In the genomic region with DNA sequence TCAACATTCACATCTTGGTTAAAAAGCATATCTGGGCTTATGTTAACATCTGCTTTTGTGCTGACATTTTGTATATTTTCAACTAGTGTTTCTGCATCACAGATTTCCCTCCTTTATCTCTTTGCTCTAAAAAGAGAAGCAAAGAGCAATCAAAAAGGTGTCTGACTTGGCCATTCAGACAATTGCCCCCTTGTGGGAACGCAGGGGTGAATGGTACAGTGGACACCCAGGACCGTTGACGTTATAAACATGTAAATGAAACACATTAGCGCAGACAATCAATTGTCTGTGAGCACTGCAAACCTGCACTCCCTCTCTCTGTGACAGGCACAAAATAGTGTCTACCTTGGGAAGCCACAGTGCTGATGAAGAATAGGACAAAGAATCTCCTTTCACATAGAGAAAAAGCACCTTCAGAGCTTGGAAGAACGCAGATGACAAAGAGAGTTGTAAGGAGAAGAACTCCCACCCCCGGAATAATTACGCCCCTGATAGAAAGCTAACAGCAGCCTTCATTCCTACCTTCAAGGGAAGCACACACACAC, we compare ENCODE assay signal across 9 mouse cellular contexts. TPM values are rescaled to one million over a fixed set of nuclear protein-coding genes. Genes with fewer than 3 reads are reported as not detected.
DNase-seq lines count a peak whose midpoint lies in the region; ATAC-seq lines count a peak whose summit lies in the region.
"Had no signal": no experiment of that assay in that cellular context is flagged by ENCODE, and none has a peak within 500 bp of the region (broad histone marks: within the 10 kb centered on the region; RNA-seq: fewer than 3 reads in every experiment).

No protein-coding gene starts in this region.

- H3K4me1 ChIP-seq in kidney, embryonic 16.5 days (ENCODE audit: insufficient read depth, low read length) = peaks cover 47% of the 10 kb centered on the region; the same call in 1 of the 2 replicates
- peaks cover 9% of the 10 kb centered on the region for H3K4me1 ChIP-seq in brown adipose tissue, adult 24 weeks (ENCODE audit: control insufficient read depth, insufficient read depth, insufficient read length, low read length)
- peaks cover 68% of the 10 kb centered on the region for H3K4me1 ChIP-seq in heart, embryonic 16.5 days (ENCODE audit: control insufficient read depth, insufficient read depth, low read length)
- H3K4me1 ChIP-seq in midbrain, embryonic 13.5 days (replicated peaks) = peaks cover 90% of the 10 kb centered on the region

- 0 out of 2 replicates have a peak overlapping the region, but pooled peaks have one; percentile 2 for H3K4me3 ChIP-seq in kidney, embryonic 16.5 days (ENCODE audit: low read length)
- peak overlapping the region; percentile 7; the same call in 1 of the 2 replicates for H3K4me3 ChIP-seq in brown adipose tissue, adult 24 weeks (ENCODE audit: insufficient read depth, low read depth, low read length)
- H3K4me3 ChIP-seq in heart, embryonic 16.5 days (ENCODE audit: low read length) = no peak overlapping the region
- peak overlapping the region; percentile 22 for H3K4me3 ChIP-seq in midbrain, embryonic 13.5 days (replicated peaks)

- H3K9ac ChIP-seq in kidney, embryonic 16.5 days (replicated peaks; ENCODE audit: low read length) = peak overlapping the region; percentile 41; the same call in 1 of the 2 replicates
- peak overlapping the region; percentile 26; the same call in 1 of the 2 replicates for H3K9ac ChIP-seq in heart, embryonic 16.5 days (ENCODE audit: low read length)
- H3K9ac ChIP-seq in midbrain, embryonic 13.5 days (replicated peaks) = peak overlapping the region; percentile 51
- H3K9ac ChIP-seq: liver, embryonic 14.5 days had no signal

- H3K4me2 ChIP-seq in kidney, embryonic 16.5 days (replicated peaks; ENCODE audit: low read depth, low read length) = peak overlapping the region; percentile 70; the same call in 1 of the 2 replicates
- H3K4me2 ChIP-seq in heart, embryonic 16.5 days (ENCODE audit: low read depth, low read length) = peak overlapping the region; percentile 3
- H3K4me2 ChIP-seq in midbrain, embryonic 13.5 days (replicated peaks) = peak overlapping the region; percentile 76

- ATAC-seq in kidney, embryonic 16.5 days (ENCODE audit: low FRiP score, low TSS enrichment) = no peak
- no peak for ATAC-seq in heart, embryonic 16.5 days (replicated peaks; ENCODE audit: extremely low read depth, insufficient read depth, low FRiP score)
- no peak for ATAC-seq in midbrain, embryonic 13.5 days

- no peaks in the 10 kb centered on the region for H3K36me3 ChIP-seq in kidney, embryonic 16.5 days (ENCODE audit: insufficient read depth, low read length)
- no peaks in the 10 kb centered on the region for H3K36me3 ChIP-seq in heart, embryonic 16.5 days (ENCODE audit: control insufficient read depth, insufficient read depth)
- no peaks in the 10 kb centered on the region for H3K36me3 ChIP-seq in midbrain, embryonic 13.5 days

- no peaks in the 10 kb centered on the region for H3K27me3 ChIP-seq in kidney, embryonic 16.5 days (ENCODE audit: insufficient read depth, low read length)
- no peaks in the 10 kb centered on the region for H3K27me3 ChIP-seq in heart, embryonic 16.5 days (ENCODE audit: control insufficient read depth, insufficient read depth, low read length)
- H3K27me3 ChIP-seq in midbrain, embryonic 13.5 days = no peaks in the 10 kb centered on the region

- H3K9me3 ChIP-seq in kidney, embryonic 16.5 days (ENCODE audit: low read length) = no peaks in the 10 kb centered on the region
- no peaks in the 10 kb centered on the region for H3K9me3 ChIP-seq in heart, embryonic 16.5 days (replicated peaks; ENCODE audit: control insufficient read depth, low read length)
- H3K9me3 ChIP-seq in midbrain, embryonic 13.5 days = no peaks in the 10 kb centered on the region

- DNase-seq in kidney, adult 8-10 months = no peak
- no peak for DNase-seq in thymus, adult 18-20 months
- DNase-seq in gastrocnemius, postnatal 25 days = no peak
- no peak for DNase-seq in cerebellum, postnatal 14 days

- WGBS in kidney, embryonic 16.5 days = 43% methylated on average over 7 of the region's 7 CpGs
- 38% methylated on average over 7 of the region's 7 CpGs for WGBS in heart, embryonic 16.5 days
- 8% methylated on average over 7 of the region's 7 CpGs for WGBS in midbrain, embryonic 13.5 days

- H3K27ac ChIP-seq in kidney, embryonic 16.5 days (ENCODE audit: low read length) = peak overlapping the region; percentile 30; the same call in 1 of the 2 replicates
- peak overlapping the region; percentile 73 for H3K27ac ChIP-seq in brown adipose tissue, adult 24 weeks (replicated peaks; ENCODE audit: low read depth, low read length)
- peak overlapping the region; percentile 21; the same call in 1 of the 2 replicates for H3K27ac ChIP-seq in heart, embryonic 16.5 days (ENCODE audit: low read length)
- peak overlapping the region; percentile 56 for H3K27ac ChIP-seq in midbrain, embryonic 13.5 days
- H3K27ac ChIP-seq: liver, embryonic 14.5 days had no signal

RNA-seq across cellular contexts. Expression of gene Zeb2, which starts 12.6 kb away (rescaled TPM):
- polyA plus RNA-seq in kidney, embryonic 16.5 days (2015; fragmentation: Nextera tagmentation; extraction: Ambion mirVana) = 49.3 and 57.6 TPM in 2 replicates
- polyA plus RNA-seq in brown adipose tissue, adult 24 weeks (2012; ENCODE audit: insufficient read depth, insufficient read length, missing spikeins) = 51.2 and 53.0 TPM in 2 replicates
- 19.9 and 25.2 TPM in 2 replicates for polyA plus RNA-seq in heart, embryonic 16.5 days (2015; fragmentation: Nextera tagmentation; extraction: Ambion mirVana)
- polyA plus RNA-seq in midbrain, embryonic 13.5 days (2015; fragmentation: Nextera tagmentation; extraction: Ambion mirVana) = 38.9 and 50.2 TPM in 2 replicates
- total RNA-seq in gastrocnemius, postnatal 25 days (2021) = 10 to 100 TPM; 39.6 to 47.4 TPM

Comparison
In these comparisons a context has a peak if more than half of its experiments do, and no peak if none do; other contexts are left out.
1. H3K27ac ChIP-seq: peak in every context shown above with its lines; median percentile 73 in brown adipose tissue, adult 24 weeks; 56 in midbrain, embryonic 13.5 days; 30 in kidney, embryonic 16.5 days; 21 in heart, embryonic 16.5 days.
2. H3K4me2 ChIP-seq: peak in every context shown above with its lines; median percentile 76 in midbrain, embryonic 13.5 days; 70 in kidney, embryonic 16.5 days; 3 in heart, embryonic 16.5 days.